Mouse (Mus musculus): ENCODE results near the gene Eif2ak4.

GRCm38 (mm10) chr2:118408336-118408895, 20.0 kb downstream of the Eif2ak4 start:
- TF ChIP-seq CTCF (IDR thresholded peaks at IDR 0.05; ENCODE audit: low read depth) = no peak
- TF ChIP-seq EP300 (IDR thresholded peaks at IDR 0.05; ENCODE audit: low read depth) = no peak

Measured in liver, postnatal 0 days (tissue).